Mouse (Mus musculus) hindbrain, embryonic 12.5 days (tissue): ENCODE results near the gene Oser1. TPM values are rescaled to one million over a fixed set of nuclear protein-coding genes. Genes with fewer than 3 reads are reported as not detected.
"Not testable (repeated sequence)": the region's sequence is repeated elsewhere in the genome, so short reads cannot be mapped to it uniquely, and the experiment has no call there.

Experiments used
- ATAC-seq: fragments of 200-750 bp; cut with Nextera tagmentation; 2 replicates; pipeline ENCODE4 v1.8.0; 2017; ENCODE audit warnings: moderate TSS enrichment; ENCODE audit not compliant: low FRiP score
- H3K27ac ChIP-seq: fragments of 300-500 bp; sonication (generic); 2 replicates; pipeline ENCODE4 v1.5.1; 2016; ENCODE audit warnings: mild to moderate bottlenecking
- H3K27me3 ChIP-seq: fragments of 300-500 bp; sonication (generic); 2 replicates; pipeline ENCODE4 v1.6.1; 2016; ENCODE audit warnings: mild to moderate bottlenecking
- H3K36me3 ChIP-seq: fragments of 300-500 bp; sonication (generic); 2 replicates; pipeline ENCODE4 v1.6.1; 2016; ENCODE audit warnings: mild to moderate bottlenecking
- H3K4me1 ChIP-seq: fragments of 300-500 bp; sonication (generic); 2 replicates; pipeline ENCODE4 v1.6.1; 2016
- H3K4me2 ChIP-seq: fragments of 300-500 bp; sonication (generic); replicated peaks from 2 replicates; pipeline ENCODE4 v1.6.1; 2016; ENCODE audit warnings: mild to moderate bottlenecking
- H3K4me3 ChIP-seq: fragments of 300-500 bp; sonication (generic); 2 replicates; pipeline ENCODE4 v1.5.1; 2016; ENCODE audit warnings: mild to moderate bottlenecking
- H3K9ac ChIP-seq: fragments of 300-500 bp; sonication (generic); 2 replicates; pipeline ENCODE4 v1.6.1; 2016; ENCODE audit warnings: mild to moderate bottlenecking, moderate library complexity
- H3K9me3 ChIP-seq: fragments of 300-500 bp; sonication (generic); replicated peaks from 2 replicates; pipeline ENCODE4 v1.6.1; 2016; ENCODE audit warnings: mild to moderate bottlenecking
- WGBS: fragments of 180-500 bp; shearing (Covaris S2); methylation state at CpG from one replicate; pipeline ENCODE4 v1.1.7; 2016; 5-methylcytosine and 5-hydroxymethylcytosine counted together
- polyA plus RNA-seq: library from polyadenylated mRNA; unstranded; fragments of >200 nt; fragmentation: Nextera tagmentation; extraction: Ambion mirVana; gene quantifications from 2 replicates; pipeline ENCODE4 v1.2.1, GENCODE M21; 2016

Oser1 gene
- polyA plus RNA-seq, 1 experiment from 2014 or later: 67.9 TPM

- 81% methylated on average over 5 of the region's 5 CpGs for WGBS
- no peak for ATAC-seq
- no peak overlapping the region for H3K4me3 ChIP-seq
- H3K36me3 ChIP-seq: 0 out of 2 replicates have a peak, but pooled peaks cover 7% of the 10 kb centered on the region
- H3K9ac ChIP-seq: no peak overlapping the region
- peaks cover 6% of the 10 kb centered on the region; the same call in 1 of the 2 replicates for H3K4me1 ChIP-seq
- no peaks in the 10 kb centered on the region for H3K9me3 ChIP-seq
- no peak overlapping the region for H3K4me2 ChIP-seq
- H3K27ac ChIP-seq: no peak overlapping the region
- H3K27me3 ChIP-seq: peaks cover 16% of the 10 kb centered on the region
Observed at GRCm38 (mm10) chr2:163462386-163462785, 37.9 kb upstream of the Oser1 start.

GRCm38 (mm10) chr2:163461307-163461706, 36.8 kb upstream of the Oser1 start:
- not testable (repeated sequence) for H3K36me3 ChIP-seq, H3K9me3 ChIP-seq, H3K27ac ChIP-seq, H3K4me2 ChIP-seq, H3K4me3 ChIP-seq, H3K4me1 ChIP-seq, ATAC-seq, H3K9ac ChIP-seq
- peaks cover 16% of the 10 kb centered on the region for H3K27me3 ChIP-seq
- 96% methylated on average over 9 of the region's 9 CpGs for WGBS

GRCm38 (mm10) chr2:163460622-163461021, 36.1 kb upstream of the Oser1 start:
- Histone ChIP-seq H3K4me2 (no peak overlapping the region), H3K9me3 (no peaks in the 10 kb centered on the region), H3K27me3 (peaks cover 16% of the 10 kb centered on the region), H3K4me1 (peaks cover 6% of the 10 kb centered on the region; the same call in 1 of the 2 replicates), H3K36me3 (no peaks in the 10 kb centered on the region), H3K4me3 (no peak overlapping the region), H3K9ac (no peak overlapping the region), H3K27ac (no peak overlapping the region)
- ATAC-seq: no peak
- WGBS: 87% methylated on average over 8 of the region's 8 CpGs

- Histone ChIP-seq H3K27ac (peak overlapping the region; percentile 35; the same call in 1 of the 2 replicates), H3K4me3 (no peak overlapping the region), H3K4me2 (peak overlapping the region; percentile 23), H3K36me3 (peaks cover 6% of the 10 kb centered on the region), H3K4me1 (peaks cover 6% of the 10 kb centered on the region; the same call in 1 of the 2 replicates), H3K9ac (no peak overlapping the region), H3K9me3 (no peaks in the 10 kb centered on the region), H3K27me3 (peaks cover 16% of the 10 kb centered on the region)
- ATAC-seq: peak; percentile 62; the same call in 1 of the 2 replicates
- 39% methylated on average over 10 of the region's 10 CpGs for WGBS
Observed at GRCm38 (mm10) chr2:163459380-163459779, 34.9 kb upstream of the Oser1 start.

GRCm38 (mm10) chr2:163458539-163459265, 34.2 kb upstream of the Oser1 start:
- Histone ChIP-seq H3K27ac (peak overlapping the region; percentile 35; the same call in 1 of the 2 replicates), H3K9ac (no peak overlapping the region), H3K36me3 (peaks cover 13% of the 10 kb centered on the region), H3K27me3 (peaks cover 16% of the 10 kb centered on the region), H3K4me3 (no peak overlapping the region), H3K4me1 (peaks cover 6% of the 10 kb centered on the region; the same call in 1 of the 2 replicates), H3K9me3 (no peaks in the 10 kb centered on the region), H3K4me2 (peak overlapping the region; percentile 23)
- WGBS: 56% methylated on average over 27 of the region's 27 CpGs
- ATAC-seq: peak; percentile 55

GRCm38 (mm10) chr2:163453378-163453777, 28.9 kb upstream of the Oser1 start:
- Histone ChIP-seq H3K4me2 (no peak overlapping the region), H3K9ac (no peak overlapping the region), H3K4me1 (no peaks in the 10 kb centered on the region), H3K27ac (no peak overlapping the region), H3K27me3 (peaks cover 6% of the 10 kb centered on the region; the same call in 1 of the 2 replicates), H3K36me3 (peaks cover 48% of the 10 kb centered on the region), H3K4me3 (no peak overlapping the region), H3K9me3 (no peaks in the 10 kb centered on the region)
- WGBS: 87% methylated on average over 13 of the region's 13 CpGs
- ATAC-seq: no peak

- H3K27ac ChIP-seq: no peak overlapping the region
- ATAC-seq: no peak
- H3K9me3 ChIP-seq: no peaks in the 10 kb centered on the region
- H3K27me3 ChIP-seq: no peaks in the 10 kb centered on the region; the same call in 1 of the 2 replicates
- H3K4me2 ChIP-seq: no peak overlapping the region
- H3K9ac ChIP-seq: no peak overlapping the region
- H3K36me3 ChIP-seq: peaks cover 52% of the 10 kb centered on the region
- no peaks in the 10 kb centered on the region for H3K4me1 ChIP-seq
- 91% methylated on average over 6 of the region's 6 CpGs for WGBS
- H3K4me3 ChIP-seq: no peak overlapping the region
Observed at GRCm38 (mm10) chr2:163452738-163453137, 28.2 kb upstream of the Oser1 start.

GRCm38 (mm10) chr2:163450668-163451295, 26.3 kb upstream of the Oser1 start:
- H3K4me3 ChIP-seq: no peak overlapping the region
- H3K4me1 ChIP-seq: no peaks in the 10 kb centered on the region
- H3K27me3 ChIP-seq: no peaks in the 10 kb centered on the region
- H3K9ac ChIP-seq: no peak overlapping the region
- H3K27ac ChIP-seq: no peak overlapping the region
- ATAC-seq: no peak
- H3K36me3 ChIP-seq: peaks cover 61% of the 10 kb centered on the region
- H3K9me3 ChIP-seq: no peaks in the 10 kb centered on the region
- 78% methylated on average over 6 of the region's 6 CpGs for WGBS
- H3K4me2 ChIP-seq: no peak overlapping the region

GRCm38 (mm10) chr2:163449276-163449675, 24.8 kb upstream of the Oser1 start:
- no peaks in the 10 kb centered on the region for H3K27me3 ChIP-seq
- no peaks in the 10 kb centered on the region for H3K4me1 ChIP-seq
- ATAC-seq: no peak
- H3K9me3 ChIP-seq: no peaks in the 10 kb centered on the region
- no peak overlapping the region for H3K27ac ChIP-seq
- H3K4me2 ChIP-seq: no peak overlapping the region
- no peak overlapping the region for H3K4me3 ChIP-seq
- peaks cover 53% of the 10 kb centered on the region for H3K36me3 ChIP-seq
- no peak overlapping the region for H3K9ac ChIP-seq
- WGBS: 66% methylated on average over 3 of the region's 3 CpGs

- WGBS: 87% methylated on average over 12 of the region's 12 CpGs
- H3K36me3 ChIP-seq: peaks cover 42% of the 10 kb centered on the region
- no peaks in the 10 kb centered on the region for H3K27me3 ChIP-seq
- H3K4me1 ChIP-seq: no peaks in the 10 kb centered on the region
- no peak overlapping the region for H3K4me2 ChIP-seq
- H3K9me3 ChIP-seq: no peaks in the 10 kb centered on the region
- no peak overlapping the region for H3K4me3 ChIP-seq
- H3K27ac ChIP-seq: no peak overlapping the region
- no peak for ATAC-seq
- H3K9ac ChIP-seq: no peak overlapping the region
Observed at GRCm38 (mm10) chr2:163447375-163447774, 22.9 kb upstream of the Oser1 start.

- peaks cover 15% of the 10 kb centered on the region for H3K36me3 ChIP-seq
- H3K4me1 ChIP-seq: peaks cover 22% of the 10 kb centered on the region
- H3K27ac ChIP-seq: no peak overlapping the region
- H3K4me2 ChIP-seq: no peak overlapping the region
- H3K9me3 ChIP-seq: no peaks in the 10 kb centered on the region
- H3K27me3 ChIP-seq: no peaks in the 10 kb centered on the region; the same call in 1 of the 2 replicates
- H3K4me3 ChIP-seq: no peak overlapping the region
- no peak overlapping the region for H3K9ac ChIP-seq
- no peak for ATAC-seq
- WGBS: 71% methylated on average over 7 of the region's 7 CpGs
Observed at GRCm38 (mm10) chr2:163444017-163444416, 19.5 kb upstream of the Oser1 start.

GRCm38 (mm10) chr2:163443543-163443942, 19.0 kb upstream of the Oser1 start:
- H3K27me3 ChIP-seq: peaks cover 3% of the 10 kb centered on the region
- no peaks in the 10 kb centered on the region for H3K9me3 ChIP-seq
- no peak overlapping the region for H3K9ac ChIP-seq
- H3K4me1 ChIP-seq: peaks cover 22% of the 10 kb centered on the region
- no peak overlapping the region for H3K4me3 ChIP-seq
- no peak overlapping the region for H3K27ac ChIP-seq
- no peak overlapping the region for H3K4me2 ChIP-seq
- no peak for ATAC-seq
- WGBS: 68% methylated on average over 6 of the region's 6 CpGs
- peaks cover 15% of the 10 kb centered on the region for H3K36me3 ChIP-seq
